Mouse (Mus musculus) MEL (cell line): ENCODE measurements around the gene Xpot. TPM values are rescaled to one million over a fixed set of nuclear protein-coding genes. Genes with fewer than 3 reads are reported as not detected.

Experiments
- DNase-seq: peaks from one replicate; pipeline ENCODE4 v3.0.0; 2011; ENCODE audit warnings: low read depth, low spot score
- H3K27ac ChIP-seq: 2 replicates; pipeline ENCODE4 v1.5.1; 2012; ENCODE audit warnings: low read depth, mild to moderate bottlenecking, control low read depth, low read length, moderate library complexity; ENCODE audit not compliant: control insufficient read depth
- H3K27me3 ChIP-seq, 2 experiments: fragments of 150-350 bp in 1 of 2; sonication (generic) in 1 of 2; 2 replicates each; pipeline ENCODE4 v1.6.1; 2012; ENCODE audit warnings: low read length in 2 of 2, mild to moderate bottlenecking in 2 of 2, improper control_type of control experiment in 1 of 2, moderate library complexity in 1 of 2; ENCODE audit not compliant: insufficient read depth in 2 of 2, control insufficient read depth in 1 of 2
- H3K36me3 ChIP-seq, 2 experiments: 2 replicates each; pipeline ENCODE4 v1.6.1; 2012 to 2014; ENCODE audit warnings: low read length in 2 of 2, improper control_type of control experiment in 1 of 2, inconsistent platforms in 1 of 2, mild to moderate bottlenecking in 1 of 2; ENCODE audit not compliant: insufficient read depth in 2 of 2, control insufficient read depth in 1 of 2
- H3K4me1 ChIP-seq, 2 experiments: fragments of 150-350 bp in 1 of 2; sonication (generic) in 1 of 2; 2 replicates each; pipeline ENCODE4 v1.6.1; 2012; ENCODE audit warnings: low read length in 2 of 2, improper control_type of control experiment in 1 of 2, mild to moderate bottlenecking in 1 of 2; ENCODE audit not compliant: insufficient read depth in 2 of 2, control insufficient read depth in 1 of 2
- H3K4me3 ChIP-seq, 2 experiments: fragments of 150-350 bp in 1 of 2; sonication (generic) in 1 of 2; 2 replicates each; pipeline ENCODE4 v1.5.1; 2012; ENCODE audit warnings: low read depth in 2 of 2, low read length in 2 of 2, mild to moderate bottlenecking in 2 of 2, moderate library complexity in 2 of 2, control low read depth in 1 of 2, improper control_type of control experiment in 1 of 2; ENCODE audit not compliant: control insufficient read depth in 1 of 2, insufficient read depth in 1 of 2
- H3K79me2 ChIP-seq: 2 replicates; pipeline ENCODE4 v1.6.1; 2012; ENCODE audit warnings: mild to moderate bottlenecking, low read length, moderate library complexity; ENCODE audit not compliant: control insufficient read depth, poor library complexity, insufficient read depth
- H3K9ac ChIP-seq: 2 replicates; pipeline ENCODE4 v1.6.1; 2012; ENCODE audit warnings: low read depth, mild to moderate bottlenecking, control low read depth, low read length, moderate library complexity; ENCODE audit not compliant: control insufficient read depth, poor library complexity, severe bottlenecking
- H3K9me3 ChIP-seq: fragments of 150-350 bp; sonication (generic); replicated peaks from 2 replicates; pipeline ENCODE4 v1.6.1; 2012; ENCODE audit warnings: mild to moderate bottlenecking, low read length, improper control_type of control experiment, moderate library complexity; ENCODE audit not compliant: insufficient read depth
- BHLHE40 ChIP-seq: IDR thresholded peaks from 2 replicates; pipeline ENCODE4 v1.6.1; 2012; ENCODE audit warnings: low read depth, mild to moderate bottlenecking, inconsistent platforms, low read length, improper control_type of control experiment, borderline replicate concordance
- CHD1 ChIP-seq: IDR thresholded peaks from 2 replicates; pipeline ENCODE4 v1.6.1; 2012; ENCODE audit warnings: low read depth, mild to moderate bottlenecking, inconsistent platforms, low read length, improper control_type of control experiment
- CHD2 ChIP-seq: IDR thresholded peaks from 2 replicates; pipeline ENCODE4 v1.6.1; 2011; ENCODE audit warnings: low read length, improper control_type of control experiment
- E2F4 ChIP-seq: IDR thresholded peaks from 2 replicates; pipeline ENCODE4 v1.6.1; 2011; ENCODE audit warnings: low read depth, low read length, improper control_type of control experiment, borderline replicate concordance
- EP300 ChIP-seq, 2 experiments: IDR thresholded peaks; 2 replicates each; pipeline ENCODE4 v1.6.1; 2011; ENCODE audit warnings: improper control_type of control experiment in 2 of 2, low read length in 2 of 2, low read depth in 1 of 2, mild to moderate bottlenecking in 1 of 2
- ETS1 ChIP-seq: IDR thresholded peaks from 2 replicates; pipeline ENCODE4 v1.6.1; 2012; ENCODE audit warnings: low read depth, mild to moderate bottlenecking, inconsistent platforms, low read length, improper control_type of control experiment, moderate library complexity
- GABPA ChIP-seq: IDR thresholded peaks from 2 replicates; pipeline ENCODE4 v1.6.1; 2012; ENCODE audit warnings: low read depth, mild to moderate bottlenecking, inconsistent platforms, low read length, improper control_type of control experiment, moderate library complexity
- GATA1 ChIP-seq: IDR thresholded peaks from 2 replicates; pipeline ENCODE4 v1.6.1; 2011; ENCODE audit warnings: low read depth, low read length, improper control_type of control experiment
- KAT2A ChIP-seq: conservative IDR thresholded peaks from 2 replicates; pipeline ENCODE4 v1.6.1; 2012; ENCODE audit warnings: low read depth, low read length, improper control_type of control experiment, inconsistent platforms
- MAFK ChIP-seq: IDR thresholded peaks from 2 replicates; pipeline ENCODE4 v1.6.1; 2011; ENCODE audit warnings: low read depth, mild to moderate bottlenecking, low read length, improper control_type of control experiment, borderline replicate concordance
- MAZ ChIP-seq: IDR thresholded peaks from 2 replicates; pipeline ENCODE4 v1.6.1; 2012; ENCODE audit warnings: low read depth, mild to moderate bottlenecking, inconsistent platforms, low read length, improper control_type of control experiment
- MEF2A ChIP-seq: IDR thresholded peaks from 2 replicates; pipeline ENCODE4 v1.6.1; 2014; ENCODE audit warnings: low read depth, mild to moderate bottlenecking, inconsistent platforms, low read length, improper control_type of control experiment; ENCODE audit not compliant: poor library complexity, insufficient replicate concordance, severe bottlenecking; ENCODE audit errors: extremely low read depth
- MXI1 ChIP-seq: IDR thresholded peaks from 2 replicates; pipeline ENCODE4 v1.6.1; 2011; ENCODE audit warnings: mild to moderate bottlenecking, low read depth, low read length, improper control_type of control experiment
- MYC ChIP-seq: IDR thresholded peaks from 2 replicates; pipeline ENCODE4 v1.6.1; 2011; ENCODE audit warnings: low read depth, mild to moderate bottlenecking, low read length, improper control_type of control experiment, moderate library complexity
- NELFE ChIP-seq: IDR thresholded peaks from 2 replicates; pipeline ENCODE4 v1.6.1; 2011; ENCODE audit warnings: low read depth, low read length, improper control_type of control experiment
- NRF1 ChIP-seq: IDR thresholded peaks from 2 replicates; pipeline ENCODE4 v1.6.1; 2014; ENCODE audit warnings: low read depth, mild to moderate bottlenecking, inconsistent platforms, low read length, improper control_type of control experiment, moderate library complexity; ENCODE audit not compliant: poor library complexity, insufficient read depth, severe bottlenecking
- POLR2AphosphoS2 ChIP-seq: IDR thresholded peaks from 2 replicates; pipeline ENCODE4 v1.6.1; 2011; ENCODE audit warnings: low read length, improper control_type of control experiment
- RAD21 ChIP-seq: IDR thresholded peaks from 2 replicates; pipeline ENCODE4 v1.6.1; 2011; ENCODE audit warnings: mild to moderate bottlenecking, low read depth, low read length, improper control_type of control experiment
- TAL1 ChIP-seq: IDR thresholded peaks from 2 replicates; pipeline ENCODE4 v1.6.1; 2012; ENCODE audit warnings: mild to moderate bottlenecking, inconsistent platforms, low read length, moderate library complexity, mixed read lengths
- UBTF ChIP-seq: IDR thresholded peaks from 2 replicates; pipeline ENCODE4 v1.6.1; 2012; ENCODE audit warnings: low read depth, mild to moderate bottlenecking, inconsistent platforms, low read length, improper control_type of control experiment, moderate library complexity, borderline replicate concordance; ENCODE audit not compliant: insufficient read depth
- ZC3H11A ChIP-seq: IDR thresholded peaks from 2 replicates; pipeline ENCODE4 v1.6.1; 2012; ENCODE audit warnings: low read depth, mild to moderate bottlenecking, inconsistent platforms, low read length, improper control_type of control experiment
- ZKSCAN1 ChIP-seq: IDR thresholded peaks from 2 replicates; pipeline ENCODE4 v1.6.1; 2012; ENCODE audit warnings: low read depth, mild to moderate bottlenecking, inconsistent platforms, low read length, improper control_type of control experiment, moderate library complexity
- ZMIZ1 ChIP-seq: IDR thresholded peaks from 2 replicates; pipeline ENCODE4 v1.6.1; 2012; ENCODE audit warnings: low read depth, mild to moderate bottlenecking, inconsistent platforms, low read length, improper control_type of control experiment, moderate library complexity
- polyA plus RNA-seq, 2 experiments: library from polyadenylated mRNA; stranded (reverse) in 1 of 2; unstranded in 1 of 2; fragments of >175 nt in 1 of 2; fragments of >200 nt in 1 of 2; gene quantifications; 2 replicates each; pipeline versions ENCODE4 v1.2.1 to v1.2.4; 2012; ENCODE audit warnings: low replicate concordance in 2 of 2, low read depth in 1 of 2; ENCODE audit not compliant: insufficient read length in 2 of 2, insufficient read depth in 1 of 2, missing spikeins in 1 of 2
- total RNA-seq: library from RNA; depleted of rRNA; stranded (reverse); fragments of 300-350 nt; gene quantifications from 2 replicates; pipeline ENCODE4 v1.2.3, GENCODE M21; 2012

The Xpot gene
- total and polyA plus RNA-seq, 3 experiments: 122 to 304 (median 154) TPM

DNA sequence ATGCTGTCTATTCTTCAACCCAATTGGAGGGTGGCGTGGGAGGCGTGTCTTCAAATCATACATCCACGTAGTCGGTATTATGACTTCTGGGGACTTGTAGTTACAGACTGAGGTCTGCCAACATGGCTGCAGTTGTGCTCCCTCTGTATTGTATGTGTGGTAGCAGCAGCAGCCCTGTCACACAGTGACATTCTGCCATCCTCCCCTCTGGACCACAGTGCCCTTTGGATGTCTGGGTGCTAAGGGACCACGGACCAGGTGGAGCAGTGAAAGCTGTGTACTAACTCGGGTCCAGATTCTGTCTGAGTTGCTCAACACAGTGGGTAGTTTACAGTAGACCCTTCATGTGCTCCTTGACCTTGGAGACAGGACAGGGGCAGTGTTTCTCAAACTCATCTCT lies 82.6 kb downstream of the Xpot start:
- H3K27me3 ChIP-seq: no peaks in the 10 kb centered on the region
- H3K4me3 ChIP-seq: no peak overlapping the region
- TF ChIP-seq CHD2: no peak
- TF ChIP-seq MYC: no peak
- TF ChIP-seq MAZ: no peak
- TF ChIP-seq POLR2AphosphoS2: no peak
- no peak for TF ChIP-seq GABPA
- TF ChIP-seq RAD21: no peak
- TF ChIP-seq CHD1: no peak
- no peak for TF ChIP-seq NRF1
- no peak for TF ChIP-seq ZKSCAN1
- TF ChIP-seq KAT2A: no peak
- TF ChIP-seq ZMIZ1: no peak
- no peak for TF ChIP-seq E2F4
- no peak for TF ChIP-seq GATA1
- TF ChIP-seq UBTF: no peak
- no peak for TF ChIP-seq ETS1
- no peak for TF ChIP-seq EP300 (IDR thresholded peaks at IDR 0.05; ENCODE audit: low read depth in 1 of 2, low read length in 2 of 2)
- no peak for TF ChIP-seq MAFK
- no peak for TF ChIP-seq BHLHE40
- no peak for TF ChIP-seq ZC3H11A
- no peak for DNase-seq
- no peak overlapping the region for H3K27ac ChIP-seq
- H3K4me1 ChIP-seq: no peaks in the 10 kb centered on the region
- no peak overlapping the region for H3K9ac ChIP-seq
- H3K79me2 ChIP-seq: no peaks in the 10 kb centered on the region
- peaks cover 0 to 5% of the 10 kb centered on the region in 2 experiments; a peak in 3 of 4 replicates for H3K36me3 ChIP-seq
- H3K9me3 ChIP-seq: no peaks in the 10 kb centered on the region

DNA sequence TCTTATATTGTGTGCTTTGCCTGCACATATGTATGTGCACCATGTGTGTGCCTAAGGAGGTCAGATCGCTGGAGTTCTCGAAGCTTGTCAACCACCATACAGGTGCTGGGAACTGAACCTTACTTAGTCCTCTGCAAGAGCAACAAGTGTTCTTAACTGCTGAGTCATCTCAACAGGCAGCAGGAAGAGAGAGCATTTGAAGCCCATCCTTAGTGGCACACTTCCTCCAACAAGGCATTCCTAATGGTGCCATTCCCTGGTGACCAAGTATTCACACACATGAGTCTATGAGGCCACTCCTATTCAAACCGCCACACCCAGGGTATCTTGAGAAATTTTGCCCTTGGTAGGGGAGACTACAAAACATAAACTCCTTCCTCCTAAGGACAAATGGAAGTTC lies 84.0 kb downstream of the Xpot start:
- no peak overlapping the region for H3K27ac ChIP-seq
- H3K9ac ChIP-seq: no peak overlapping the region
- no peak for TF ChIP-seq NELFE
- no peak for TF ChIP-seq MAZ
- TF ChIP-seq ZKSCAN1: no peak
- no peak for TF ChIP-seq MXI1
- TF ChIP-seq MAFK: no peak
- TF ChIP-seq CHD1: no peak
- TF ChIP-seq GABPA: no peak
- no peak for TF ChIP-seq MYC
- no peak for TF ChIP-seq TAL1
- TF ChIP-seq NRF1: no peak
- TF ChIP-seq MEF2A: no peak
- TF ChIP-seq, all 39 proteins: peak for 0
- Histone ChIP-seq H3K79me2 (no peaks in the 10 kb centered on the region), H3K4me3 (no peak overlapping the region), H3K9me3 (no peaks in the 10 kb centered on the region), H3K4me1 (no peaks in the 10 kb centered on the region; a peak in 1 of 4 replicates), H3K36me3 (peaks cover 0 to 5% of the 10 kb centered on the region in 2 experiments; a peak in 3 of 4 replicates), H3K27me3 (no peaks in the 10 kb centered on the region)
- peak; percentile 22 for DNase-seq
